10 mouse cellular contexts compared by ENCODE assay signal in the genomic region with DNA sequence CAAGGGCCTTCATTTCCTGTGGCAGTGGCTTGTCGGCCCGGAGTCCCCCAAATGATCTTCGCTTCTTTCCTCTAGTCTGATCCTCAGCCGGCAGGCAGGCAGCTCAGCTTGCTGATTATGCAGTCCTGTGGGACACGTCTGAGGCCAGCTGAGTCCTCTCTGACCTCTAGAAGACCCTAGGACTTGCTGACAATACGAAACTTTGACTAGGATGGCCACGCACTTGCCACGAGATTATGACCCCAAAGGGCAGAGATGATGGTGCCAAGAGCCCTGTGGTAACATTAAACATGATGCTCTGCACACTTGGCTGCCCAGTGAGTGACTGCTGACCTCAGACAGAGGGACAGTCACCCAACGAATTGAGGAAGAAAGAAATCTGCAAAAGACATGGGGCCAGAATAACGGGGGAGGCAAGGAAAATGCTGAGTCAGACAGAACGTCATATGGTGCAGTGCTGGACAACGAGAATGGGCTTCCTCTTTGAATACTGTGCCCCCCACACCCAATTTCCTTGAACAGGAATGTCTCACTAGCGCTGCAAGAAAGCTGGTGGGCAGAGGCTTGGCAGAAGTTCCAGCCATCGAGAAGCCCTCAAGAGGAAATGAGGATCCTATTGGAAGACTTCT.
A peak's percentile ranks its signal among the peaks of the same experiment; 100 is the strongest.
DNase-seq lines count a peak whose midpoint lies in the region; ATAC-seq and TF ChIP-seq lines count a peak whose summit lies in the region.
"Had no signal": no experiment of that assay in that cellular context is flagged by ENCODE, and none has a peak within 500 bp of the region (broad histone marks: within the 10 kb centered on the region; RNA-seq: fewer than 3 reads in every experiment).

No protein-coding gene starts in this region.

- peak; percentile 9 for DNase-seq in adrenal gland, adult 2 months
- DNase-seq in adrenal gland, adult 8-10 months, result no peak
- peak; percentile 13 for DNase-seq in hindbrain, postnatal 0 days (ENCODE audit: low spot score)
- peak; percentile 60 to 69 for DNase-seq in kidney, postnatal 36 days
- no peak for DNase-seq in forebrain, postnatal 0 days
- no peak for DNase-seq in T-cell, adult 2 months (ENCODE audit: low spot score)

- no peak for TF ChIP-seq CTCF in hindbrain, postnatal 0 days (IDR thresholded peaks at IDR 0.05; ENCODE audit: low read depth)
- TF ChIP-seq CTCF in bone marrow macrophage, adult 2 months (IDR thresholded peaks at IDR 0.05; ENCODE audit: low read depth, low read length), result no peak
- TF ChIP-seq CTCF in forebrain, postnatal 0 days (IDR thresholded peaks at IDR 0.05; ENCODE audit: low read depth), result no peak

- H3K4me2 ChIP-seq in hindbrain, postnatal 0 days (ENCODE audit: low read depth, low read length), result no peak overlapping the region
- H3K4me2 ChIP-seq in hindbrain, embryonic 16.5 days (ENCODE audit: low read length), result no peak overlapping the region
- H3K4me2 ChIP-seq in forebrain, postnatal 0 days (ENCODE audit: low read depth), result no peak overlapping the region

- H3K9ac ChIP-seq in hindbrain, postnatal 0 days (replicated peaks; ENCODE audit: low read length), result no peak overlapping the region
- H3K9ac ChIP-seq in hindbrain, embryonic 16.5 days (ENCODE audit: low read depth, low read length), result no peak overlapping the region
- H3K9ac ChIP-seq in forebrain, postnatal 0 days, result no peak overlapping the region

- H3K4me3 ChIP-seq in hindbrain, postnatal 0 days (ENCODE audit: low read length), result no peak overlapping the region
- no peak overlapping the region for H3K4me3 ChIP-seq in hindbrain, embryonic 16.5 days (ENCODE audit: low read length)
- H3K4me3 ChIP-seq in bone marrow macrophage, adult 2 months (ENCODE audit: insufficient read depth, low read length), result no peak overlapping the region
- H3K4me3 ChIP-seq in forebrain, postnatal 0 days (ENCODE audit: low read depth, low read length), result no peak overlapping the region
- H3K4me3 ChIP-seq: forebrain, embryonic 10.5 days; limb, embryonic 10.5 days had no signal

- ATAC-seq in hindbrain, postnatal 0 days, result no peak
- no peak for ATAC-seq in hindbrain, embryonic 16.5 days
- ATAC-seq in forebrain, postnatal 0 days, result no peak

- H3K27me3 ChIP-seq in hindbrain, postnatal 0 days (ENCODE audit: insufficient read depth, low read length), result no peaks in the 10 kb centered on the region
- H3K27me3 ChIP-seq in hindbrain, embryonic 16.5 days (replicated peaks; ENCODE audit: control insufficient read depth, insufficient read depth, low read length), result no peaks in the 10 kb centered on the region
- H3K27me3 ChIP-seq in forebrain, postnatal 0 days (ENCODE audit: insufficient read depth, low read length), result no peaks in the 10 kb centered on the region

- no peak overlapping the region for H3K27ac ChIP-seq in hindbrain, postnatal 0 days
- H3K27ac ChIP-seq in hindbrain, embryonic 16.5 days (ENCODE audit: low read depth, low read length), result no peak overlapping the region
- H3K27ac ChIP-seq in bone marrow macrophage, adult 2 months (ENCODE audit: insufficient read depth, low read depth, low read length), result peak overlapping the region; percentile 86
- H3K27ac ChIP-seq in forebrain, postnatal 0 days (ENCODE audit: low read depth, low read length), result no peak overlapping the region
- H3K27ac ChIP-seq: forebrain, embryonic 10.5 days; limb, embryonic 10.5 days had no signal

- WGBS in hindbrain, postnatal 0 days, result 62% methylated on average over 14 of the region's 14 CpGs
- 67% methylated on average over 14 of the region's 14 CpGs for WGBS in hindbrain, embryonic 16.5 days
- WGBS in forebrain, postnatal 0 days, result 75% methylated on average over 14 of the region's 14 CpGs

- no peaks in the 10 kb centered on the region for H3K9me3 ChIP-seq in hindbrain, postnatal 0 days (ENCODE audit: low read length)
- no peaks in the 10 kb centered on the region for H3K9me3 ChIP-seq in hindbrain, embryonic 16.5 days (ENCODE audit: control insufficient read depth, low read length)
- no peaks in the 10 kb centered on the region for H3K9me3 ChIP-seq in forebrain, postnatal 0 days (ENCODE audit: low read length)
- H3K9me3 ChIP-seq: limb, embryonic 10.5 days had no signal

- no peaks in the 10 kb centered on the region for H3K36me3 ChIP-seq in hindbrain, postnatal 0 days (ENCODE audit: insufficient read depth, low read length)
- no peaks in the 10 kb centered on the region for H3K36me3 ChIP-seq in hindbrain, embryonic 16.5 days (ENCODE audit: control insufficient read depth, insufficient read depth, low read length)
- 0 out of 2 replicates have a peak, but pooled peaks cover 6% of the 10 kb centered on the region for H3K36me3 ChIP-seq in forebrain, postnatal 0 days (ENCODE audit: insufficient read depth)

- no peaks in the 10 kb centered on the region for H3K4me1 ChIP-seq in hindbrain, postnatal 0 days (ENCODE audit: insufficient read depth, low read length)
- H3K4me1 ChIP-seq in hindbrain, embryonic 16.5 days (ENCODE audit: control insufficient read depth, insufficient read depth, low read depth, low read length), result no peaks in the 10 kb centered on the region
- peaks cover 27% of the 10 kb centered on the region for H3K4me1 ChIP-seq in bone marrow macrophage, adult 2 months (ENCODE audit: control insufficient read depth, insufficient read depth, low read length)
- H3K4me1 ChIP-seq in forebrain, postnatal 0 days (ENCODE audit: insufficient read depth), result no peaks in the 10 kb centered on the region

- TF ChIP-seq POLR2A in bone marrow macrophage, adult 2 months (IDR thresholded peaks at IDR 0.05; ENCODE audit: borderline replicate concordance, low read depth, low read length), result no peak

Comparison
In these comparisons a context has a peak if more than half of its experiments do, and no peak if none do; other contexts are left out.
1. DNase-seq: peak in adrenal gland, adult 2 months (single experiment), hindbrain, postnatal 0 days (single experiment) and kidney, postnatal 36 days (2 of 2); none in adrenal gland, adult 8-10 months (single experiment), forebrain, postnatal 0 days (single experiment) and T-cell, adult 2 months (single experiment).